Mouse (Mus musculus) thymus, postnatal 0 days (tissue): Measurements from ENCODE around the gene Casp4. TPM values are rescaled to one million over a fixed set of nuclear protein-coding genes. Genes with fewer than 3 reads are reported as not detected.

Source experiments
- DNase-seq: peaks from one replicate; pipeline ENCODE4 v3.0.0-alpha.2; 2015; ENCODE audit warnings: low spot score
- polyA plus RNA-seq: library from polyadenylated mRNA; unstranded; fragments of >200 nt; fragmentation: Nextera tagmentation; extraction: Ambion mirVana; gene quantifications from 2 replicates; pipeline ENCODE4 v1.2.1, GENCODE M21; 2015

Gene Casp4
- polyA plus RNA-seq, result 7.7 and 7.9 TPM in 2 replicates

GRCm38 (mm10) chr9:5308561-5308960 is at the start of gene Casp4:
Casp4 (plus strand) TSS chr9:5308828.
- no peak for DNase-seq

GRCm38 (mm10) chr9:5263951-5264475 is 44.6 kb upstream of the Casp4 start:
- DNase-seq, result no peak

GRCm38 (mm10) chr9:5270274-5270673 is 38.4 kb upstream of the Casp4 start:
- DNase-seq, result no peak

- no peak for DNase-seq
Observed at GRCm38 (mm10) chr9:5270884-5271283, 37.7 kb upstream of the Casp4 start.

- DNase-seq, result no peak
Observed at GRCm38 (mm10) chr9:5271334-5271845, 37.2 kb upstream of the Casp4 start.

- DNase-seq, result no peak
Observed at GRCm38 (mm10) chr9:5286071-5286470, 22.6 kb upstream of the Casp4 start.

GRCm38 (mm10) chr9:5286597-5286996 is 22.0 kb upstream of the Casp4 start:
- DNase-seq, result no peak

- no peak for DNase-seq
Observed at GRCm38 (mm10) chr9:5296354-5297237, 12.0 kb upstream of the Casp4 start.

GRCm38 (mm10) chr9:5298329-5299131 is 10.1 kb upstream of the Casp4 start, which contains the start of gene Casp1:
Casp1 (plus strand) TSS chr9:5298517.
- no peak for DNase-seq

GRCm38 (mm10) chr9:5299132-5299381 is 9.6 kb upstream of the Casp4 start:
- no peak for DNase-seq

- no peak for DNase-seq
Observed at GRCm38 (mm10) chr9:5310112-5310511, 1.5 kb downstream of the Casp4 start.

GRCm38 (mm10) chr9:5311435-5311834 is 2.8 kb downstream of the Casp4 start:
- DNase-seq, result no peak

GRCm38 (mm10) chr9:5328204-5328603 is 19.6 kb downstream of the Casp4 start:
- DNase-seq, result no peak

- DNase-seq, result no peak
Observed at GRCm38 (mm10) chr9:5332441-5332840, 23.8 kb downstream of the Casp4 start.

- DNase-seq, result no peak
Observed at GRCm38 (mm10) chr9:5333422-5333821, 24.8 kb downstream of the Casp4 start.

GRCm38 (mm10) chr9:5343092-5343491 is 34.5 kb downstream of the Casp4 start:
- DNase-seq, result no peak

GRCm38 (mm10) chr9:5344090-5344489 is 35.5 kb downstream of the Casp4 start:
- DNase-seq, result no peak

GRCm38 (mm10) chr9:5345291-5345898 is 36.8 kb downstream of the Casp4 start, which contains the start of gene Casp12:
Casp12 (plus strand) TSS chr9:5345430.
- no peak for DNase-seq

GRCm38 (mm10) chr9:5347381-5347780 is 38.8 kb downstream of the Casp4 start:
- no peak for DNase-seq

GRCm38 (mm10) chr9:5353673-5354072 is 45.0 kb downstream of the Casp4 start:
- no peak for DNase-seq

- DNase-seq, result no peak
Observed at GRCm38 (mm10) chr9:5356801-5357200, 48.2 kb downstream of the Casp4 start.
